Mouse (Mus musculus) frontal cortex, postnatal 14 days (tissue): Measurements from ENCODE around the gene Lad1.

Experiments used
- DNase-seq, 2 experiments: peaks; one replicate each; pipeline ENCODE4 v3.0.0; 2022; ENCODE audit warnings: low spot score in 2 of 2

Gene Lad1

GRCm38 (mm10) chr1:135846632-135847031 lies 28.2 kb downstream of the Lad1 start:
- no peak for DNase-seq

- DNase-seq: no peak
These were observed 28.8 kb downstream of the Lad1 start for GRCm38 (mm10) chr1:135847139-135847562.

- no peak for DNase-seq
These were observed 29.4 kb downstream of the Lad1 start for GRCm38 (mm10) chr1:135847611-135848351.

- no peak for DNase-seq
These were observed 32.5 kb downstream of the Lad1 start for GRCm38 (mm10) chr1:135850722-135851512.

- DNase-seq: no peak
These were observed 33.8 kb downstream of the Lad1 start for GRCm38 (mm10) chr1:135852044-135852756.

- no peak for DNase-seq
These were observed 34.8 kb downstream of the Lad1 start for GRCm38 (mm10) chr1:135853200-135853599.

- DNase-seq: no peak
These were observed 36.4 kb downstream of the Lad1 start for GRCm38 (mm10) chr1:135854591-135855343.

GRCm38 (mm10) chr1:135855344-135855687 lies 36.9 kb downstream of the Lad1 start:
- DNase-seq: no peak

GRCm38 (mm10) chr1:135856070-135856469 lies 37.7 kb downstream of the Lad1 start:
- no peak for DNase-seq

GRCm38 (mm10) chr1:135857137-135857775 lies 38.9 kb downstream of the Lad1 start:
- DNase-seq: no peak

- no peak for DNase-seq
These were observed 40.1 kb downstream of the Lad1 start for GRCm38 (mm10) chr1:135858533-135858932.

- DNase-seq: no peak
These were observed 42.7 kb downstream of the Lad1 start for GRCm38 (mm10) chr1:135861091-135861490.

GRCm38 (mm10) chr1:135861980-135862552 lies 43.7 kb downstream of the Lad1 start:
- no peak for DNase-seq

GRCm38 (mm10) chr1:135862561-135862960 lies 44.2 kb downstream of the Lad1 start:
- DNase-seq: no peak

- no peak for DNase-seq
These were observed 45.5 kb downstream of the Lad1 start for GRCm38 (mm10) chr1:135863786-135864335.

- DNase-seq: no peak
These were observed 46.4 kb downstream of the Lad1 start for GRCm38 (mm10) chr1:135864830-135865229.

GRCm38 (mm10) chr1:135865518-135866194 lies 47.3 kb downstream of the Lad1 start:
- DNase-seq: peak; percentile 59 to 80

- DNase-seq: no peak
These were observed 50.2 kb downstream of the Lad1 start for GRCm38 (mm10) chr1:135868570-135868969.

GRCm38 (mm10) chr1:135872991-135873390 lies 54.6 kb downstream of the Lad1 start:
- DNase-seq: no peak

GRCm38 (mm10) chr1:135877248-135877647 lies 58.9 kb downstream of the Lad1 start:
- DNase-seq: no peak
